Mouse (Mus musculus): ENCODE measurements around the gene Arhgef39. TPM values are rescaled to one million over a fixed set of nuclear protein-coding genes. Genes with fewer than 3 reads are reported as not detected.

Arhgef39 gene
- 32.7 and 34.6 TPM in 2 replicates for polyA plus RNA-seq (2015; fragmentation: Nextera tagmentation; extraction: Ambion mirVana)

DNA sequence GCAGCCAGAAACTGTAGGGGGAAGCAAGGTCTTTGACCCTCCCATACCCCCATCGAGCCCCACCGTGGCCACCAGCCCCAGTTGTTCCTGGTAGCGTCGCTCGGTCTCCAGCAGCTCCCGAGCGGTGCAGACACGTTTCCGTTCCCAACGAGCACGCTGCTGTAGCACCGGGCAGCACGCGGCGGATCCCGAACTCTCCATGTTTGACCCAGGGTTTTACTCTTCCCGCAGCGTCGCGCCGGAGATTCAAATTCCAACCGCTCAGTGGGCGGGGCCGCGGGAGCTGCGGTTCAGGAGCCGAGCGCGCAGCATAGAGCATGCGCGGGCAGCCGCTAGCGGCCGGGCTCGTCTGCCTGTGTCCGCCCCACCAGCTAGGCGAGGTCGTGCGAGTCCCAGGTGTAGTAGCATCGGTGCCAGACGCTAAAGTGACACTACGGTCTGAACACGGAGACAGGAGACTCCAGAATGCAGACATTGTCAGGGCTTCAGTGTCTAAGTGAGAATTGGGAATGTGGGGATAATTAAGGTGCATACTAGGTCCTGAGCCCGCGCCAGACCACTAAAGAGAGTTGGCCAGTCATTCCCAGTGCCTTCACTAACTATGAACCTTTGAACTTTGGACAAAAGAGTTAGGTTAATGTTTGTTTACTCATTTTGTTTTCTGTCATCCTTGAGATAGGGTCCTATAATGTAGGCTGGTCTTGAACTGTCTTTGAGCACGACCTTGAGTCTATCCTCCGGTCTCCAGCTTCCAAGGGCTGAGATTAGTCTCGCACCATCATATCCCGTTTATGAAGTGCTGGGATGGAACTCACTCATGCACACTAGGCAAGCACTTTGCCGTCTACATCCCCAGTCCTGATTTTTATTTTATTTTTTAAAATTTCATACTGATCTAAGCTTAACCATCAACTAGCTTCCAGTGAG is at the start of gene Arhgef39:
Gene Arhgef39 (minus strand): TSS at position 289 of the 927 bp plus-strand sequence.
- 7% methylated on average over 50 of the region's 50 CpGs for WGBS (ENCODE audit: insufficient replicate concordance)
- Histone ChIP-seq H3K4me3 (ENCODE audit: low read depth, low read length) (peak within 1 kb of the TSS; percentile 83), H3K4me2 (ENCODE audit: low read depth, low read length) (peak within 1 kb of the TSS; percentile 85), H3K9ac (ENCODE audit: low read depth, low read length) (peak within 1 kb of the TSS; percentile 88), H3K9me3 (replicated peaks; ENCODE audit: control insufficient read depth, low read length) (no peaks in the 10 kb centered on the region), H3K27ac (ENCODE audit: low read length) (peak within 1 kb of the TSS; percentile 75), H3K36me3 (ENCODE audit: control insufficient read depth, insufficient read depth) (peaks cover 24% of the 10 kb centered on the region), H3K27me3 (ENCODE audit: control insufficient read depth, insufficient read depth, low read depth, low read length) (no peaks in the 10 kb centered on the region), H3K4me1 (ENCODE audit: control insufficient read depth, low read depth, low read length) (peaks cover 33% of the 10 kb centered on the region)
- peak; percentile 95 for ATAC-seq (ENCODE audit: low read depth)

DNA sequence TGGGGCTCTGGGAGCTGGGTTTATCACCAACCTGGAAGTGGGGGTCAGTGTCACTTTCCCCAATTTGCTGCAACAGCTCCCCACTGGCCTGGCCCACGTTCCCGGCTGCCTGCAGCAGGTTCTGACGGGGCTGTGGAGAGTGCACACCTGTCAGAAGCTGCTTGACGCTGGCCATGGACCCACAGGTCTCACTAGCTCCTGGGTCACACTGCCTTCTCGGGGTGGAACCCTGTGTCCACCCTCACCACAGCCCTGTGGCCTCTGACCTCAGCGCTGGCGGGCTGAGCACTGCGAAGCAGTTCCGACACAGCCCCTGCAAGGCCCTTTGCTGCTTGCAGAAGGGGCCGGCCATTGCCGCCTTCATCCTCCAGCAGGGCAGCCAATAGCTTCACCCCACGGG is 49.6 kb upstream of the Arhgef39 start:
- no peak overlapping the region for H3K4me3 ChIP-seq (ENCODE audit: low read depth, low read length)

DNA sequence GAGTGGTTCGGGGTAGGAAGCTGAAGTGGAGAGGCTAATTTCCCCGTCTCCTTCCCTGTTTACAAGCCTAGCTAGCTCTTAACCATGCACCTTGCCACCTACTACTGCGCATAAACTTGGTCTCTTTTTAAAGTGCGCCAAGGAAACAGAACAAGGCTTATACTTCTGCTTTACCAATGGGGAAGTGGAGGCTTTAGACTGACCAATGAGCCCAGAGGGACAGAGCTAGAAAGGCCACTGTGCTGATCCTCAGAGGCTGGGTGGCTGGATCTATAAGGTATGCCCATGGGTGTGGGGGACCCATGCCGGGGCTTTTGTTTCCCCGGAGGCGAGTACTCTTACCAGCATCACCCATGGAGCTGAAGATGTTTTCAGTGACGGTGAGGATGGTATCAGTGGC is 47.7 kb upstream of the Arhgef39 start:
- no peak overlapping the region for H3K4me2 ChIP-seq (ENCODE audit: low read depth, low read length)
- H3K9me3 ChIP-seq (replicated peaks; ENCODE audit: control insufficient read depth, low read length), result peaks cover 2% of the 10 kb centered on the region
- WGBS (ENCODE audit: insufficient replicate concordance), result 89% methylated on average over 8 of the region's 8 CpGs
- no peak overlapping the region for H3K27ac ChIP-seq (ENCODE audit: low read length)
- peaks cover 100% of the 10 kb centered on the region for H3K36me3 ChIP-seq (ENCODE audit: control insufficient read depth, insufficient read depth)
- no peak for ATAC-seq (ENCODE audit: low read depth)
- no peaks in the 10 kb centered on the region for H3K27me3 ChIP-seq (ENCODE audit: control insufficient read depth, insufficient read depth, low read depth, low read length)
- no peak overlapping the region for H3K4me3 ChIP-seq (ENCODE audit: low read depth, low read length)
- H3K4me1 ChIP-seq (ENCODE audit: control insufficient read depth, low read depth, low read length), result no peaks in the 10 kb centered on the region
- no peak overlapping the region for H3K9ac ChIP-seq (ENCODE audit: low read depth, low read length)

More for the DNA sequence above, 49.6 kb upstream of the Arhgef39 start:
- Histone ChIP-seq H3K9ac (ENCODE audit: low read depth, low read length) (no peak overlapping the region), H3K27me3 (ENCODE audit: control insufficient read depth, insufficient read depth, low read depth, low read length) (no peaks in the 10 kb centered on the region), H3K27ac (ENCODE audit: low read length) (no peak overlapping the region), H3K36me3 (ENCODE audit: control insufficient read depth, insufficient read depth) (peaks cover 100% of the 10 kb centered on the region), H3K4me1 (ENCODE audit: control insufficient read depth, low read depth, low read length) (no peaks in the 10 kb centered on the region), H3K4me2 (ENCODE audit: low read depth, low read length) (no peak overlapping the region), H3K9me3 (replicated peaks; ENCODE audit: control insufficient read depth, low read length) (peaks cover 4% of the 10 kb centered on the region)
- no peak for ATAC-seq (ENCODE audit: low read depth)
- WGBS (ENCODE audit: insufficient replicate concordance), result 91% methylated on average over 12 of the region's 12 CpGs

DNA sequence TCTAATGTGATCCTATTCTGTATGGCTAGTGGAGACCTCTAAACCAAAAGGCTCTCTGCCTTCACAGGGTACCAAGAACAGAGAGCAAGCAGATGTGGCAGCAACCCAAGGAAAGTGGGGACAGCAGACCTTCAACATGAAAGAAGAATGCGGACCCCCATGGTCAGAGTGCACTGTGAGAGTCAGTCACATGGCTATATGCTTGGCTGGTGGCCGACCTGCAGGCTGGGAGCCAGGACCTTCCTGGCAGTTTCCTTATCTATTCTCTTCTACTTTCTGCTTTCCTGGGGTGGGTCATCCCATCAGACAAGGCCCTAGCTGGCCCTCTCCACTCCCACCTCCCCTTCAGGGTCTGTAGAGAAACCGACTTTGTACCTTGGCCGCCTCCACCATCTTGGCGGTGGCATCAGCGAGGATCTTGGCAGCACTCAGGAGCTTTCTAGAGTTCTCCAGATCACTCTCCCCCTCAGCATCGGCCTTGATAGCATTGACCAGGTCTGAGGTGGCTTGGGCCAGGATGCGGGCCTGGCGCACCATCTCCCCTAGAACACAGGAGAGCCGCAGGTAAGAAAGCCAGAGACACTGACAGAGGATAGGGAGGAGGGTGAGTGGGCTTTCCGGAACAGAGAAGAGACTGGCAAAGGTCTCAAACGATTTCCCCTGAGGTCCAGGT is 47.0 kb upstream of the Arhgef39 start:
- no peak overlapping the region for H3K27ac ChIP-seq (ENCODE audit: low read length)
- H3K9ac ChIP-seq (ENCODE audit: low read depth, low read length), result no peak overlapping the region
- no peaks in the 10 kb centered on the region for H3K27me3 ChIP-seq (ENCODE audit: control insufficient read depth, insufficient read depth, low read depth, low read length)
- no peak overlapping the region for H3K4me3 ChIP-seq (ENCODE audit: low read depth, low read length)
- no peaks in the 10 kb centered on the region for H3K4me1 ChIP-seq (ENCODE audit: control insufficient read depth, low read depth, low read length)
- no peaks in the 10 kb centered on the region for H3K9me3 ChIP-seq (replicated peaks; ENCODE audit: control insufficient read depth, low read length)
- H3K36me3 ChIP-seq (ENCODE audit: control insufficient read depth, insufficient read depth), result peaks cover 98% of the 10 kb centered on the region
- no peak for ATAC-seq (ENCODE audit: low read depth)
- WGBS (ENCODE audit: insufficient replicate concordance), result 90% methylated on average over 12 of the region's 12 CpGs
- H3K4me2 ChIP-seq (ENCODE audit: low read depth, low read length), result no peak overlapping the region

DNA sequence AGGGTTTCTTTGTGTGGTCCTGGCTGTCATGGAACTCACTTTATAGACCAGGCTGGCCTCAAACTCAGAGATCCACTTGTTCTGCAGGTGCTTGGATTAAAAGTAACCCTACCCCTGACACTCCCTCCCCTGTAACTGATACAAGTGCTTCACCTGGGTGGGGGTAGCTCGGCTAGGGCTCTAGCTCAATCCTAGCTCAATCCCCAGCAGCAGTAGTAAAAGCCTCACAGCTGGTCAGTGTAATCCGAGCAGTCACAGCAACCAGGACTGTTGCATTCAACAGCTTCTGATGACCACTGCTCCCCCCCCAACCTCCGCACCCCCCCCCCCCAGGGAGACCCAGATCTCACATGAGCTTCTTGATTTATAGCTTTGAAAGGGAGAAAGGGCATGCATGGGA is 42.5 kb upstream of the Arhgef39 start:
- Histone ChIP-seq H3K27ac (ENCODE audit: low read length) (no peak overlapping the region), H3K9ac (ENCODE audit: low read depth, low read length) (no peak overlapping the region), H3K4me3 (ENCODE audit: low read depth, low read length) (no peak overlapping the region), H3K36me3 (ENCODE audit: control insufficient read depth, insufficient read depth) (peaks cover 96% of the 10 kb centered on the region), H3K27me3 (ENCODE audit: control insufficient read depth, insufficient read depth, low read depth, low read length) (no peaks in the 10 kb centered on the region), H3K4me2 (ENCODE audit: low read depth, low read length) (no peak overlapping the region), H3K4me1 (ENCODE audit: control insufficient read depth, low read depth, low read length) (no peaks in the 10 kb centered on the region), H3K9me3 (replicated peaks; ENCODE audit: control insufficient read depth, low read length) (no peaks in the 10 kb centered on the region)
- ATAC-seq (ENCODE audit: low read depth), result no peak
- 78% methylated on average over 3 of the region's 3 CpGs for WGBS (ENCODE audit: insufficient replicate concordance)

DNA sequence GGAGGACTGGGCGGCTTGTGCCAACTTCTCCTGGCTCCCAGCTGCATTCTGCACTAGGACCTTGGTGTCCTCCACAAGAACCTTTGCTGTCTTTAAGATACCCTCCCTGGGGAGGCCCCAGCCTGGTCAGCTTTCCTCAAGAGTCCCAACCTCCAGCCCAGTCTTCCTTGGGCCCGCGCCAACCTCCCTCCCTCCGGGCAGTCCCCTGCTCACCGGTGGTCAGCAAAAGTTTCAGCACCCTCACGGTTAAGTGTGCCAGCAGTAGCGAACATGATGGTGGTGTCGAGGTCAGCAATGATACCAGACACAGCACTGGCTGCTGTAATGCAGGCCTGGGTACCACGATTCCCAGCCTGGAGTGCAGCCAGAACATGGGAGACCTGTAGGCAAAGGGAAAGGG is 36.5 kb upstream of the Arhgef39 start:
- H3K4me2 ChIP-seq (ENCODE audit: low read depth, low read length), result no peak overlapping the region
- no peak for ATAC-seq (ENCODE audit: low read depth)
- H3K4me1 ChIP-seq (ENCODE audit: control insufficient read depth, low read depth, low read length), result no peaks in the 10 kb centered on the region
- H3K27me3 ChIP-seq (ENCODE audit: control insufficient read depth, insufficient read depth, low read depth, low read length), result no peaks in the 10 kb centered on the region
- H3K36me3 ChIP-seq (ENCODE audit: control insufficient read depth, insufficient read depth), result peaks cover 94% of the 10 kb centered on the region
- 91% methylated on average over 9 of the region's 9 CpGs for WGBS (ENCODE audit: insufficient replicate concordance)
- H3K9ac ChIP-seq (ENCODE audit: low read depth, low read length), result no peak overlapping the region
- no peaks in the 10 kb centered on the region for H3K9me3 ChIP-seq (replicated peaks; ENCODE audit: control insufficient read depth, low read length)
- H3K27ac ChIP-seq (ENCODE audit: low read length), result no peak overlapping the region
- no peak overlapping the region for H3K4me3 ChIP-seq (ENCODE audit: low read depth, low read length)

DNA sequence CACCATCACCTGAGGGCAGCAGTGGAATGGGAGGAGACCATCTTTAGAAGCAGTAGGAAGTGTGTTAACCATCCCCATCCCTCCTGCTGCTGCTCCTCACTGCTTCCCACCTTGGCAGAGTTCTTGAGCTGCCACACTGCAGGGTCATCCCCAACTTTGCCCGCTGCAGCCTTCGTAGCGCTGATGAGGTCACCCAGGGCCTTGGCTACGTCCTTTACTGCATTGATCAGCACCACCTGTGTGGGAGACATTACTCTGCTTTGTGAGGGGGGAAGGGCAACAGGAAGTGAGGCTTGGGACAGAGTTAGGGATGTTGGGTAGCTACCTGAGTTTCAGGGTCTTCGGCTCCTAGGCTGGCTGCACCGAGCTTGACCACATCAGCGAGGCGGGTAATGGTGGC is 36.1 kb upstream of the Arhgef39 start:
- ATAC-seq (ENCODE audit: low read depth), result no peak

DNA sequence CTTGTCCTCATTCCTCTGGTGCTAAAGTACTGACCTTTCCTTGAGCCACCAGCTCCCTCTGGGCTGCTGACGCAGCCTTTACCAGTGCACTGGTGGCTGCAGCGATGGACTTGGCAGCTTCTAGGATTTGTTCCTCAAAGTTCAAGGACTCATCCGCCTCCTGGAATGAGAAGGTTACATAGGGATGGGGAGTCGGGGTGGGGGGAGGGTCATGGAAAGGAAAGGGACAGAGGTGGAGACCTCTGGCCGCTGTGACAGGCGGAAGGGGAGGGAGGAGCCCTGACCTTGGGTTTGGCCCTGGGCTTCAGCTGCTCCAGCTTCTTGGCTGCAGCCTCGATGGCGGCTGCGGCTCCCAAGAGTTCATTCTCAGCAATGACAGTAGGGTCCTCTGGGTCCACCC is 33.8 kb upstream of the Arhgef39 start:
- no peaks in the 10 kb centered on the region for H3K4me1 ChIP-seq (ENCODE audit: control insufficient read depth, low read depth, low read length)
- H3K27me3 ChIP-seq (ENCODE audit: control insufficient read depth, insufficient read depth, low read depth, low read length), result no peaks in the 10 kb centered on the region
- H3K27ac ChIP-seq (ENCODE audit: low read length), result no peak overlapping the region
- 84% methylated on average over 9 of the region's 9 CpGs for WGBS (ENCODE audit: insufficient replicate concordance)
- H3K4me2 ChIP-seq (ENCODE audit: low read depth, low read length), result no peak overlapping the region
- H3K36me3 ChIP-seq (ENCODE audit: control insufficient read depth, insufficient read depth), result peaks cover 67% of the 10 kb centered on the region
- H3K4me3 ChIP-seq (ENCODE audit: low read depth, low read length), result no peak overlapping the region
- no peak overlapping the region for H3K9ac ChIP-seq (ENCODE audit: low read depth, low read length)
- no peaks in the 10 kb centered on the region for H3K9me3 ChIP-seq (replicated peaks; ENCODE audit: control insufficient read depth, low read length)
- ATAC-seq (ENCODE audit: low read depth), result no peak

More for the DNA sequence above, 36.1 kb upstream of the Arhgef39 start:
- Histone ChIP-seq H3K4me3 (ENCODE audit: low read depth, low read length) (no peak overlapping the region), H3K9ac (ENCODE audit: low read depth, low read length) (no peak overlapping the region), H3K9me3 (replicated peaks; ENCODE audit: control insufficient read depth, low read length) (no peaks in the 10 kb centered on the region), H3K36me3 (ENCODE audit: control insufficient read depth, insufficient read depth) (peaks cover 91% of the 10 kb centered on the region), H3K4me2 (ENCODE audit: low read depth, low read length) (no peak overlapping the region), H3K27ac (ENCODE audit: low read length) (no peak overlapping the region), H3K27me3 (ENCODE audit: control insufficient read depth, insufficient read depth, low read depth, low read length) (no peaks in the 10 kb centered on the region), H3K4me1 (ENCODE audit: control insufficient read depth, low read depth, low read length) (no peaks in the 10 kb centered on the region)
- 98% methylated on average over 8 of the region's 8 CpGs for WGBS (ENCODE audit: insufficient replicate concordance)

DNA sequence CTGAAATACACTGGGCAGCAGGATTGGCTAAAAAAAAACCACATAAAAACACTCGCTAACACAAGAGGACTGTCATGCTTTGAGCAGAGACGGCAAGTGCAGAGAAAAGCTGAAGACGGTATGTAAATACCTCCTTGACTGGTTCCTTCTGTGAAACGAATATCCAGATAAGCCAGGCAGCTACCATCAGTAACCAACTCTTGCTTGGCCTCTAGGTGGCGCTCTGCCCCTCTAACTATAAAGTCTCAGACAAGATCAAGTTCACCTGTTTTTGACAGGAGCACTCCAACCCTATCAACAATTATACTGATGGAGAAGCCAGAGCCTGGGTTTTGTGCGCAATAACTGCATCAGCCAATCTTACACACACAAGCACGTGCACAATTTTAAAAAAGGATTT is 31.1 kb upstream of the Arhgef39 start:
- Histone ChIP-seq H3K27ac (ENCODE audit: low read length) (no peak overlapping the region), H3K36me3 (ENCODE audit: control insufficient read depth, insufficient read depth) (peaks cover 43% of the 10 kb centered on the region), H3K9me3 (replicated peaks; ENCODE audit: control insufficient read depth, low read length) (no peaks in the 10 kb centered on the region), H3K27me3 (ENCODE audit: control insufficient read depth, insufficient read depth, low read depth, low read length) (peaks cover 5% of the 10 kb centered on the region), H3K4me1 (ENCODE audit: control insufficient read depth, low read depth, low read length) (no peaks in the 10 kb centered on the region), H3K4me2 (ENCODE audit: low read depth, low read length) (no peak overlapping the region), H3K4me3 (ENCODE audit: low read depth, low read length) (no peak overlapping the region), H3K9ac (ENCODE audit: low read depth, low read length) (no peak overlapping the region)
- WGBS (ENCODE audit: insufficient replicate concordance), result 18% methylated on average over 7 of the region's 7 CpGs
- peak; percentile 51; the same call in 1 of the 2 replicates for ATAC-seq (ENCODE audit: low read depth)

Measured in liver, embryonic 16.5 days (tissue).